Mouse (Mus musculus) embryonic fibroblast, embryonic 13.5 days (primary cell): ENCODE data around the gene A1bg. TPM values are rescaled to one million over a fixed set of nuclear protein-coding genes. Genes with fewer than 3 reads are reported as not detected.

ENCODE experiments used
- H3K27ac ChIP-seq: 2 replicates; pipeline ENCODE4 v1.5.1; 2012; ENCODE audit warnings: low read length, control low read depth, inconsistent platforms; ENCODE audit not compliant: insufficient read depth
- H3K4me1 ChIP-seq: 2 replicates; pipeline ENCODE4 v1.6.1; 2011; ENCODE audit warnings: low read length; ENCODE audit not compliant: control insufficient read depth, insufficient read depth
- H3K4me3 ChIP-seq: 2 replicates; pipeline ENCODE4 v1.5.1; 2011; ENCODE audit warnings: mild to moderate bottlenecking, control low read depth, low read length; ENCODE audit not compliant: insufficient read depth
- CTCF ChIP-seq: IDR thresholded peaks from 2 replicates; pipeline ENCODE4 v1.5.1; 2011; ENCODE audit warnings: mild to moderate bottlenecking, control low read depth, low read length, moderate library complexity, borderline replicate concordance; ENCODE audit not compliant: insufficient read depth
- POLR2A ChIP-seq: IDR thresholded peaks from 2 replicates; pipeline ENCODE4 v1.6.1; 2011; ENCODE audit warnings: low read depth, mild to moderate bottlenecking, control low read depth, low read length, moderate library complexity
- polyA plus RNA-seq: library from polyadenylated mRNA; stranded (reverse); fragments of >200 nt; gene quantifications from 2 replicates; pipeline ENCODE4 v1.2.4, GENCODE M21; 2011; ENCODE audit warnings: low read depth; ENCODE audit not compliant: missing spikeins, insufficient read length

Gene A1bg
- not detected in 2 replicates for polyA plus RNA-seq

GRCm38 (mm10) chr15:60922912-60923311 is at the start of gene A1bg:
Gene A1bg, minus strand, starts transcription at chr15:60923012.
- H3K4me3 ChIP-seq = no peak within 1 kb of the TSS
- TF ChIP-seq CTCF (no peak), POLR2A (no peak)
- H3K4me1 ChIP-seq = no peaks in the 10 kb centered on the region
- H3K27ac ChIP-seq = no peak within 1 kb of the TSS

DNA sequence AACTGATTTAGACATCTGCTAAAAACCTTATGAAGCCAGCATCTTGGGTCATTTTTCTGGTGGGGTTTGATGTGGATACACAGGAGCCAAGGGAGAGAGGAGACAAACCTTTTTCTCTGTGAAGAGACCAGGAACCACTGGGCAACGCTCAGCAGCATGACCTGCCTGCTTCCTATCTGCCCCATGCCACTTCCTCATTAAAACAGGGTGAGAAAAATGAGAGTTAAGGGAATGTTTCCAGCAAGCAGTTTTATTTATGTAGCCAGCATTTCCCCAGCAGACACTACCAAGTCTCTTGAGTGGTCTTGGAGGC is 45.7 kb upstream of the A1bg start:
- TF ChIP-seq POLR2A = no peak
- no peak for TF ChIP-seq CTCF
- no peaks in the 10 kb centered on the region for H3K4me1 ChIP-seq
- no peak overlapping the region for H3K27ac ChIP-seq
- no peak overlapping the region for H3K4me3 ChIP-seq

DNA sequence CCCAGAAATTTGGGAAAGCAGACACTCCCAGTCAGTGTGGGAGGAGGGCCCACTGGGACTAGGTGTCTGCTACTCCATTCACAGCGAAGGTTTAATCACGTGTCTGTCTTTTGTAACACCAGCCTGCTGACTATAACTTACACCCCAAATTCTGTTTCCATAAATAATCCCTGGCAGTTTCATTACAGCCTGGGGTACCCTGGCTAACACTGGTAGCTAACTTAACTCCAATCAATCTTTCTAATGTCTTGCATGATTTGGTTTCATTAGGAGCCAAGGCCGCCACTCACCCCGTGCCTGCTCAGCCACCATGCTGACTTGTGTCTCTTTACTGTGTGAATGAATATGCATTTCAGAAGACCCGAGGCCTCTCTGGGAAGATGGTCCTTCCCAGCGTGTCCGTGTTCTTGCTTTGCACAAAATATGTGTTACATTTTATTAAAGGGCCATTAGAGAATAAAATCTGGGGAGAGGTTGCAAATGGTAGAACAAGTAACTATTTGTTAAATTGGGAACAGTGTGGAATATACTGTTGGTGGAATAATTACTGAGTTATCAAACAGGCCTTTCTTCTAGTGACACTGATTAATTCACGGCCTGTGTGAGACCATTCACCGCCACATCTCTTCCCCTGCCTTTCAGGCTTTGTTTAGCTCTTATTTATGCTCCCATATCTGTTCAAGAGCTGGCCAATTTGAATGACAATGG is 45.2 kb upstream of the A1bg start:
- H3K4me3 ChIP-seq = no peak overlapping the region
- no peak for TF ChIP-seq CTCF
- no peak for TF ChIP-seq POLR2A
- H3K4me1 ChIP-seq = no peaks in the 10 kb centered on the region
- no peak overlapping the region for H3K27ac ChIP-seq

GRCm38 (mm10) chr15:60925686-60926085 is 2.9 kb upstream of the A1bg start:
- no peaks in the 10 kb centered on the region for H3K4me1 ChIP-seq
- no peak overlapping the region for H3K27ac ChIP-seq
- no peak for TF ChIP-seq CTCF
- no peak for TF ChIP-seq POLR2A
- H3K4me3 ChIP-seq = no peak overlapping the region

- Histone ChIP-seq H3K4me3 (no peak overlapping the region), H3K4me1 (no peaks in the 10 kb centered on the region), H3K27ac (no peak overlapping the region)
- TF ChIP-seq CTCF (no peak), POLR2A (no peak)
Measured at GRCm38 (mm10) chr15:60903763-60904697, 18.8 kb downstream of the A1bg start.

DNA sequence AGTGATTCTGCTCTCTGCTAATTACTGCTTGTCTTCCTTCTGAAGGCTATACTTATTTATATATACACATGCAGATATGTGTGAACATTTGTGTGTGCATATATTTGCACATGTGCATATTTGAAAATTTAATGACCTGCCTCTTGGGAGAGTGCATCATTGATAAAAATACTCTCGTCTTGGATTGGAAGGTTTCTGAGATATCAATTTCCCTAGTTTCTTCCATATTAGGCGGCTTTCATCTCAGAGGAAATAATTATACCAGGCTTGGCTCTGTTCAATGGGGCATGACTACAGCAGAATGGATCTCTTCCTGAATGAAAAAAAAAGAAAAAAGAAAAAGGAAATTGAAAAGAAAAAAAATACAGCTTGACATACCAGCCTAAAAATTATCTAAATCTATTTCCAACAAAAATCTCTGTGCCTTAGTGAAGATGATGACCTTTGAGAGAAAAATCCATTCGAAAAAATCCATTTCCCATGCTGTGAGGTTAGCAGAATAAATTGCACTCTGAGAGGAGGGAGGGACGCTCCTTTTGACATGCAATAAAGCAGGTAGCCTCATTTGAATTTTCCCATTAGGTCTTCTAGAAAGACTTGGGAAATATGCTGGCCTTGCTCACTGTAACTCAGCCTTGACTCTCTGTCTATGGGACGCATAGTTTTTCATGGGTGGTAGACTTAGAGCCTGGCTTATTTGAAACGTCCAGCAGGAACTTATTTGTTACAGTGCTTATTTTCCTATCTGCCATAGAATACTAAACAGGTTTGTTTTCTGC is 24.4 kb downstream of the A1bg start:
- Histone ChIP-seq H3K4me3 (no peak overlapping the region), H3K27ac (no peak overlapping the region)
- TF ChIP-seq CTCF = no peak

DNA sequence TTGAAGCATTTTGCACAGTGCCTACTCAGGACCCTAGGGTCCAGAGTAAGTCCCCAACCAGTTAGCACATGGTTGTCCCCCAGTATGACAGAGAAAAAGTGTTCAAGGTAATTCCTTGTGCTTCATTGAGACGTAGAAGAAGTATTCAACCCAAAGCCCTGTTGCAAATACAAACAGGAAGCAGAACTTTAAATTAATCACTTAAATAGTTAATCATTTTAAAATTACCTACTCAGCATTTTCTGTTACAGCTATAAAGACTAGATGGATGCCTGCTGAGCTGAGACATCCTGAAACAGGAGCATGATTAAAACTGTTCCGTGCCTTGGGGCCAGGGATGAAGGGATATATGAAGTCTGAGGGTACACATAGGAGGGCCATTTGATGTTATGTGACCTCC is 26.8 kb downstream of the A1bg start:
- no peak for TF ChIP-seq CTCF
- no peak for TF ChIP-seq POLR2A
- H3K4me3 ChIP-seq = no peak overlapping the region
- H3K4me1 ChIP-seq = no peaks in the 10 kb centered on the region
- H3K27ac ChIP-seq = no peak overlapping the region

More for the DNA sequence above, 24.4 kb downstream of the A1bg start:
- no peaks in the 10 kb centered on the region for H3K4me1 ChIP-seq

DNA sequence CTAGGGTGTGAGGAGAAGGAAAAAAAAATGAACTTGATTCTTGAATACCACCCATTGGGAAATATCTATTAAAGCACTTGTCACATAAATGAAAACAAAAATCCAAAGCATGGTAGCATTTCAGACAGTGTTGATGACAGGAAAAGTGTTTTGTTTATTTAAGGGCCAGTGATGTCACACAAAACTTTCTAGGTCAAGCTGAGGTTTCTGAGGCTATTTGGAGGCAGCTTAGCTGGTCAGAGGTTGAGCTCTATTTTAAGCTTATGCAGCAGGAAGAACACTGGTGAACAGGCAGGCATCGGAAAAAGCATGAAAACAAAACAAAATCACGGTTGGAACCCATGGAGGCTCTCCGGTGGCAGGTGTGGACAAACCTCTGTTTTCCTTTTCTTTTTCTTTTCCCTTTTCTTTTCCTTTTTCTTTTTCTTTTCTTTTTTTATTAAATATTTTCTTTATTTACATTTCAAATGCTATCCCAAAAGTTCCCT is 29.8 kb downstream of the A1bg start:
- Histone ChIP-seq H3K4me1 (no peaks in the 10 kb centered on the region), H3K27ac (no peak overlapping the region), H3K4me3 (no peak overlapping the region)
- TF ChIP-seq POLR2A = no peak
- TF ChIP-seq CTCF = no peak

- no peak overlapping the region for H3K27ac ChIP-seq
- TF ChIP-seq POLR2A (no peak), CTCF (no peak)
- H3K4me3 ChIP-seq = no peak overlapping the region
- no peaks in the 10 kb centered on the region for H3K4me1 ChIP-seq
Measured at GRCm38 (mm10) chr15:60888724-60889123, 34.1 kb downstream of the A1bg start.

DNA sequence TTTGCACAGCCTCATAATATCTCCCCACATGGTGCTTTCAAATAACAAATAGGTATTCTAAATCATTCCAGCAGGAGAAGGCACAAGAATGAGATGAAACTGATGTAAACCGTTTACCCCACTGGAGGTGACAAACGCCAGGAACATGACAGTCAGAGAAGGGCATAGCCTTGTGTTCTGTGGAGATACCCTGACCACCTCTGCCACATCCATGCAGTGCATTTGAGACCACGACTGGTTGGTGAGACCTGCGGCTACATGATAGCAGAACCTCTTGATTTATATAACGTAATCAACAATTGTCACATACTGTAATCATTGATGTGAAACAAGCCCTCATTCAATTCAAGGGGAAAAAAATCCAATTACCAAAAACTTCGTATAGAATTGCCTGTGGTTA is 47.1 kb downstream of the A1bg start:
- Histone ChIP-seq H3K27ac (no peak overlapping the region), H3K4me3 (no peak overlapping the region), H3K4me1 (no peaks in the 10 kb centered on the region)
- no peak for TF ChIP-seq POLR2A
- no peak for TF ChIP-seq CTCF

DNA sequence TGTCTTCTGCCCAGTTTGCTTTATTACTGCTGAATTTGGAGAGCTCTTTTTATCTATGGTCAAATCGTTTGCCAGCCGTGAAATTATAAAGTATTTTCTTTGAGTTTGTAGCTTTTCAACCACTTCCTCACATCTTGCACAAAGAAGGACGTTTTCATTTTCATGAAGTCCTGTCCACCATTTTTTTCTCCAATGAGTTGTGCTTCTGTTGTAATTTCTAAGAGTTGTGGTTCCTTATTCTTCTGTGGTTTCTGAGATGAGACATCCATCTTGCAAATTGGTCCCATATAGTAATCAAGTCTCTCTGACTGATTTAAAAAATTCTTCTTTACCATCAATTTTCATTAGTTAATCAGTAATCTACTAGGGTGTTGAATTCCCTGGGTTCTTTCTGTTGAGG is 60.4 kb downstream of the A1bg start:
- no peak overlapping the region for H3K27ac ChIP-seq
- H3K4me3 ChIP-seq = no peak overlapping the region
- H3K4me1 ChIP-seq = no peaks in the 10 kb centered on the region
- TF ChIP-seq POLR2A = no peak
- no peak for TF ChIP-seq CTCF
